Mouse (Mus musculus) heart, embryonic 16.5 days (tissue): ENCODE data around the gene Ilkap. TPM values are rescaled to one million over a fixed set of nuclear protein-coding genes. Genes with fewer than 3 reads are reported as not detected.

Experiments
- ATAC-seq: fragments of 200-750 bp; cut with Nextera tagmentation; replicated peaks from 2 replicates; pipeline ENCODE4 v1.8.0; 2017; ENCODE audit warnings: moderate number of reproducible peaks; ENCODE audit not compliant: insufficient read depth, low FRiP score; ENCODE audit errors: extremely low read depth
- H3K27ac ChIP-seq: fragments of 300-500 bp; sonication (generic); 2 replicates; pipeline ENCODE4 v1.5.1; 2014; ENCODE audit warnings: mild to moderate bottlenecking, low read length, control low read depth, moderate library complexity
- H3K27me3 ChIP-seq: fragments of 300-500 bp; sonication (generic); 2 replicates; pipeline ENCODE4 v1.6.1; 2014; ENCODE audit warnings: low read length, mixed read lengths; ENCODE audit not compliant: control insufficient read depth, insufficient read depth
- H3K36me3 ChIP-seq: fragments of 300-500 bp; sonication (generic); 2 replicates; pipeline ENCODE4 v1.6.1; 2014; ENCODE audit not compliant: control insufficient read depth, insufficient read depth
- H3K4me1 ChIP-seq: fragments of 300-500 bp; sonication (generic); 2 replicates; pipeline ENCODE4 v1.6.1; 2014; ENCODE audit warnings: low read length, mixed read lengths; ENCODE audit not compliant: control insufficient read depth, insufficient read depth
- H3K4me2 ChIP-seq: fragments of 300-500 bp; sonication (generic); 2 replicates; pipeline ENCODE4 v1.6.1; 2014; ENCODE audit warnings: low read depth, mild to moderate bottlenecking, control low read depth, low read length
- H3K4me3 ChIP-seq: fragments of 300-500 bp; sonication (generic); 2 replicates; pipeline ENCODE4 v1.5.1; 2014; ENCODE audit warnings: mild to moderate bottlenecking, control low read depth, low read length
- H3K9ac ChIP-seq: fragments of 300-500 bp; sonication (generic); 2 replicates; pipeline ENCODE4 v1.6.1; 2014; ENCODE audit warnings: low read length, control low read depth
- H3K9me3 ChIP-seq: fragments of 300-500 bp; sonication (generic); replicated peaks from 2 replicates; pipeline ENCODE4 v1.6.1; 2016; ENCODE audit warnings: low read length; ENCODE audit not compliant: control insufficient read depth
- WGBS: fragments of 180-500 bp; shearing (Covaris S2); extraction: QIAGEN DNeasy Blood & Tissue Kit; methylation state at CpG from one replicate; pipeline ENCODE4 v1.1.7; 2014; 5-methylcytosine and 5-hydroxymethylcytosine counted together
- polyA plus RNA-seq: library from polyadenylated mRNA; unstranded; fragments of >200 nt; fragmentation: Nextera tagmentation; extraction: Ambion mirVana; gene quantifications from 2 replicates; pipeline ENCODE4 v1.2.1, GENCODE M21; 2015

The Ilkap gene
- polyA plus RNA-seq, 1 experiment from 2014 or later = 113 TPM

GRCm38 (mm10) chr1:91437083-91437400 lies 38.4 kb upstream of the Ilkap start:
- Histone ChIP-seq H3K4me1 (peaks cover 25% of the 10 kb centered on the region), H3K27ac (peak overlapping the region; percentile 89), H3K9ac (no peak overlapping the region), H3K36me3 (peaks cover 27% of the 10 kb centered on the region), H3K9me3 (no peaks in the 10 kb centered on the region), H3K27me3 (no peaks in the 10 kb centered on the region), H3K4me3 (no peak overlapping the region), H3K4me2 (no peak overlapping the region)
- whole genome bisulfite sequencing = 85% methylated on average over 3 of the region's 3 CpGs
- ATAC-seq = no peak

- Histone ChIP-seq H3K27me3 (no peaks in the 10 kb centered on the region), H3K9me3 (no peaks in the 10 kb centered on the region), H3K4me3 (no peak overlapping the region), H3K4me1 (peaks cover 25% of the 10 kb centered on the region), H3K27ac (peak overlapping the region; percentile 89), H3K9ac (peak overlapping the region; percentile 41), H3K4me2 (no peak overlapping the region; the same call in 1 of the 2 replicates), H3K36me3 (peaks cover 25% of the 10 kb centered on the region)
- 37% methylated on average over 6 of the region's 6 CpGs for WGBS
- peak; percentile 92 for ATAC-seq
These were observed 37.9 kb upstream of the Ilkap start for GRCm38 (mm10) chr1:91436380-91437082.

- ATAC-seq = no peak
- no peaks in the 10 kb centered on the region for H3K9me3 ChIP-seq
- peaks cover 25% of the 10 kb centered on the region for H3K4me1 ChIP-seq
- WGBS = 81% methylated on average over 13 of the region's 13 CpGs
- H3K36me3 ChIP-seq = peaks cover 25% of the 10 kb centered on the region
- H3K27ac ChIP-seq = peak overlapping the region; percentile 89
- no peaks in the 10 kb centered on the region for H3K27me3 ChIP-seq
- H3K9ac ChIP-seq = peak overlapping the region; percentile 58
- H3K4me3 ChIP-seq = no peak overlapping the region
- no peak overlapping the region for H3K4me2 ChIP-seq
These were observed 37.1 kb upstream of the Ilkap start for GRCm38 (mm10) chr1:91435606-91436130.

GRCm38 (mm10) chr1:91434905-91435304 lies 36.3 kb upstream of the Ilkap start:
- Histone ChIP-seq H3K27ac (peak overlapping the region; percentile 89; the same call in 1 of the 2 replicates), H3K36me3 (peaks cover 24% of the 10 kb centered on the region), H3K9ac (peak overlapping the region; percentile 4; the same call in 1 of the 2 replicates), H3K9me3 (no peaks in the 10 kb centered on the region), H3K4me3 (no peak overlapping the region), H3K27me3 (no peaks in the 10 kb centered on the region), H3K4me2 (no peak overlapping the region), H3K4me1 (peaks cover 25% of the 10 kb centered on the region)
- no peak for ATAC-seq
- WGBS = 90% methylated on average over 8 of the region's 8 CpGs

- no peak overlapping the region for H3K9ac ChIP-seq
- H3K27ac ChIP-seq = no peak overlapping the region
- H3K4me1 ChIP-seq = peaks cover 10% of the 10 kb centered on the region
- peaks cover 36% of the 10 kb centered on the region for H3K36me3 ChIP-seq
- 73% methylated on average over 7 of the region's 7 CpGs for WGBS
- no peak overlapping the region for H3K4me2 ChIP-seq
- no peaks in the 10 kb centered on the region for H3K27me3 ChIP-seq
- no peak for ATAC-seq
- H3K4me3 ChIP-seq = no peak overlapping the region
- no peaks in the 10 kb centered on the region for H3K9me3 ChIP-seq
These were observed 32.1 kb upstream of the Ilkap start for GRCm38 (mm10) chr1:91430761-91431160.

GRCm38 (mm10) chr1:91429212-91429611 lies 30.6 kb upstream of the Ilkap start:
- ATAC-seq = no peak
- no peak overlapping the region for H3K9ac ChIP-seq
- H3K4me1 ChIP-seq = no peaks in the 10 kb centered on the region
- H3K27ac ChIP-seq = no peak overlapping the region
- no peaks in the 10 kb centered on the region for H3K9me3 ChIP-seq
- peaks cover 33% of the 10 kb centered on the region for H3K36me3 ChIP-seq
- H3K4me3 ChIP-seq = no peak overlapping the region
- no peaks in the 10 kb centered on the region for H3K27me3 ChIP-seq
- H3K4me2 ChIP-seq = no peak overlapping the region
- WGBS = 92% methylated on average over 10 of the region's 10 CpGs

- no peaks in the 10 kb centered on the region for H3K9me3 ChIP-seq
- no peaks in the 10 kb centered on the region for H3K4me1 ChIP-seq
- H3K36me3 ChIP-seq = peaks cover 32% of the 10 kb centered on the region
- no peak overlapping the region for H3K4me3 ChIP-seq
- no peak overlapping the region for H3K4me2 ChIP-seq
- WGBS = 26% methylated on average over 4 of the region's 4 CpGs
- no peak overlapping the region for H3K9ac ChIP-seq
- peak; percentile 70 for ATAC-seq
- H3K27me3 ChIP-seq = no peaks in the 10 kb centered on the region
- H3K27ac ChIP-seq = no peak overlapping the region
These were observed 30.0 kb upstream of the Ilkap start for GRCm38 (mm10) chr1:91428614-91429013.

GRCm38 (mm10) chr1:91426397-91426796 lies 27.8 kb upstream of the Ilkap start:
- Histone ChIP-seq H3K9me3 (no peaks in the 10 kb centered on the region), H3K9ac (no peak overlapping the region), H3K4me1 (no peaks in the 10 kb centered on the region), H3K27ac (no peak overlapping the region), H3K36me3 (peaks cover 26% of the 10 kb centered on the region; the same call in 1 of the 2 replicates), H3K4me3 (no peak overlapping the region), H3K27me3 (no peaks in the 10 kb centered on the region), H3K4me2 (no peak overlapping the region)
- ATAC-seq = no peak
- 63% methylated on average over 9 of the region's 9 CpGs for WGBS

GRCm38 (mm10) chr1:91420601-91421065 lies 22.0 kb upstream of the Ilkap start:
- Histone ChIP-seq H3K9me3 (no peaks in the 10 kb centered on the region), H3K4me1 (no peaks in the 10 kb centered on the region), H3K36me3 (peaks cover 28% of the 10 kb centered on the region), H3K27ac (no peak overlapping the region), H3K4me3 (no peak overlapping the region), H3K4me2 (no peak overlapping the region), H3K27me3 (no peaks in the 10 kb centered on the region), H3K9ac (no peak overlapping the region)
- no peak for ATAC-seq
- WGBS = 97% methylated on average over 8 of the region's 8 CpGs
